Mouse (Mus musculus) adrenal gland, adult (tissue): ENCODE data around the gene Sbsn.
"Not testable (repeated sequence)": the region's sequence is repeated elsewhere in the genome, so short reads cannot be mapped to it uniquely, and the experiment has no call there.

Experiments
- DNase-seq, 2 experiments: peaks; one replicate each; pipeline ENCODE4 v3.0.0; 2022 to 2023; ENCODE audit warnings: low spot score in 1 of 2; ENCODE audit not compliant: inconsistent age in 2 of 2

The Sbsn gene

GRCm38 (mm10) chr7:30751086-30751669 is at the start of gene Sbsn:
Sbsn (plus strand) TSS chr7:30751471.
- peak; percentile 76 to 93 for DNase-seq

- peak; percentile 89 for DNase-seq
Measured at GRCm38 (mm10) chr7:30706214-30706882, 44.9 kb upstream of the Sbsn start.

GRCm38 (mm10) chr7:30707441-30707840 is 43.8 kb upstream of the Sbsn start:
- peak in 1 of 2 experiments; percentile 61 for DNase-seq

GRCm38 (mm10) chr7:30711942-30712341 is 39.3 kb upstream of the Sbsn start, which contains the start of gene Atp4a:
Atp4a (plus strand) TSS chr7:30712209.
- no peak for DNase-seq

GRCm38 (mm10) chr7:30717006-30717715 is 34.1 kb upstream of the Sbsn start:
- peak; percentile 95 to 97 for DNase-seq

DNA sequence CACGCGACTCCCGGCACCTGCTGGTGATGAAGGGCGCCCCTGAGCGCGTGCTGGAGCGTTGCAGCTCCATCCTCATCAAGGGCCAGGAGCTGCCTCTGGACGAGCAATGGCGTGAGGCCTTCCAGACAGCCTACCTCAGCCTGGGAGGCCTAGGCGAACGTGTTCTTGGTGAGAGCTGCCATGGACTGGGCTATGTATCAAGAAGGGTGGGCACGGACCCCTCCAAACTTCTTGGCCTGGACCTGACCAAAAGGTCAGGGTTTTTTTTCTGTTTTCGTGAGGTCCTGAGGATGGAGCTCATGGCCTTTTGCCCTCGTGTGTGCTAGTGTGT is 33.6 kb upstream of the Sbsn start:
- no peak for DNase-seq

- DNase-seq, result no peak
Measured at GRCm38 (mm10) chr7:30719669-30720068, 31.6 kb upstream of the Sbsn start.

GRCm38 (mm10) chr7:30721286-30721685 is 30.0 kb upstream of the Sbsn start:
- DNase-seq, result no peak

- no peak for DNase-seq
Measured at GRCm38 (mm10) chr7:30723274-30723953, 27.9 kb upstream of the Sbsn start.

GRCm38 (mm10) chr7:30728214-30728613 is 23.1 kb upstream of the Sbsn start:
- no peak for DNase-seq

- no peak for DNase-seq
Measured at GRCm38 (mm10) chr7:30728739-30729395, 22.4 kb upstream of the Sbsn start.

DNA sequence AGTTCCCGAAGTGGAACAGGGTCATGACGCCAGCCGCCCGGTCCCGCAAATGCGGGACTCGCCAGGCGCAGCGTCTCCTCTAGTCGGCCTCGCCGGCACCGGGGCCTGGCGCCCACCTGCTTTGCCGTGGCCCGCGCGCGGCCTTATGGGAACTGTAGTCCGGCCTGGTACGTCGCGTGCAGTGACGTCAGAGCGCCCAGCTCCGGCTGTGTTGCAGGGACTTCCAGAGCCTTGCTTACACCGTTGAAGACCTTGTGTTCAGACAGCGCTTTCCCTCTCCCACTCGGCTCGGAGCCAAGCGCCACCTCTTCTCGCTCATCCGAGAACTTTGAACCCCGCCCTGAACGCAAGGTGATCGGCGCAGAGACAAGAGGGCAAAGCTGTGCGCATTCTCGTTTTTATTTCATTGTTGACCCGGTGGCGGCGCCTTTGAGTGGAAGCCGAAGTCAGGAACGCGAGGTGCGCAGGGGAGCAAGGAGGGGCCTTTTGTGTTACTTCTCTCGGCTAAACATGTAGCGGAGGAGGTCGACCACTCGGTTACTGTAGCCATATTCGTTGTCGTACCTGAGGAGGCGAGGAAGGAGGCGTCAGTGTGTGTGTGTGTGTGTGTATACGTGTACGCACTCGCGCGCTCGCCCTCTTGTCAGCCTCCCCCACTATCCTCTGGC is 21.7 kb upstream of the Sbsn start, which contains the start of gene Tmem147:
Gene Tmem147 (minus strand): TSS at position 145 of the 668 bp plus-strand sequence.
- peak; percentile 97 to 99 for DNase-seq

- peak in 1 of 2 experiments; percentile 64 for DNase-seq
Measured at GRCm38 (mm10) chr7:30730064-30730722, 21.1 kb upstream of the Sbsn start.

DNA sequence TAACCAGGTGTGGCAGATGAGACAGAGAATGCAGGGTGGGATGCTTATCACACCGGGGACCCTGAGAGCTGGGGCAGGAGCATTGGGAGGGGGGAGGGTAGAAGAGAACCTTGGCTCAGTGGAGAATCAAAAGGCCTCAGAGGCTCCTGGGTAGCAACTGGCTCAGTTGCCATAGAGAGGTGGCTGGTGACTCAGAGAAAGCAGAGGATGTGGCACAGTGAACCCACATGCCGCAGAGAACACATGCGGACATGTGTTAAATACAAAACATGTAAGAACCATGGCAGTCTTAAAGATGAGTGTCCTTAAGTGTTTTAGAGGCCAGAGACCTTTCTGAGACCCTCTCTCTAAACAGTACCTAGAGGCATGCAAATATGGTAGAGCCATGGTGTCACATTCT is 15.1 kb upstream of the Sbsn start:
- DNase-seq, result no peak

- peak in 1 of 2 experiments; percentile 23 for DNase-seq
Measured at GRCm38 (mm10) chr7:30742570-30742969, 8.7 kb upstream of the Sbsn start.

GRCm38 (mm10) chr7:30743617-30744016 is 7.7 kb upstream of the Sbsn start, which contains the start of gene Gapdhs:
Gapdhs (minus strand) TSS chr7:30743681.
- DNase-seq, result not testable (repeated sequence)

DNA sequence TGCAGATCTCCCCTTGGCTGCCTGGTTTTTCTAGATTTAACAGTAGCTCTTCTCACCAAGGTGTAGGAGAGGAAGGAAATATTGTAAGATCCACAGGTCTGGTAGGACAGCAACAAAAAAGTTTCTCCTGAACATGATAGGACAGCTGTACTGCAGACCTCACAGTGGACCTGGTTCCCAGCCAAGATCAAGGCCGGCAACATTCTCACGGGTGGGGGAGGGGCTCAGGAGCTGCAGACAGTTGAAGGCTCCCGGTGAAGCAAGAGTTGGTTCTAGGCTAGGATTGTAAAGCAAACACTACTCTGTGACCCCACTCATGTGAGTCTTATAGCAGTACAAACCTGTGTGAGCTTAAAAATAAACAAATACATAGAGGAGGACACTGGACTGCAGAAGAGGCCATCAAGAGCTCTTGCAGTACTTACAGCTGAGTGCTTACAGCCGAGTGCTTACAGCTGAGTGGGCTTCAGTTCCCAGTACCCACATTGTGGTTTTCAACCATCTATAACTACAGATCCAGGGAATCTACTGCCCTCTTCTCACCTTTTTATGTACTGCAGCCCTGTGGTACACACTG is 7.2 kb upstream of the Sbsn start:
- DNase-seq, result peak; percentile 51 to 85

GRCm38 (mm10) chr7:30747525-30748204 is 3.6 kb upstream of the Sbsn start:
- DNase-seq, result peak in 1 of 2 experiments; percentile 29
